Mouse (Mus musculus) left cerebral cortex, adult 18-20 months (tissue): ENCODE data around the gene Taf4. TPM values are rescaled to one million over a fixed set of nuclear protein-coding genes. Genes with fewer than 3 reads are reported as not detected.

Experiments used
- DNase-seq, 2 experiments: peaks; one replicate each; pipeline ENCODE4 v3.0.0; 2021 to 2022; ENCODE audit warnings: low spot score in 2 of 2, mixed read lengths in 1 of 2
- total RNA-seq, 2 experiments: library from RNA; stranded (reverse); gene quantifications; 2 replicates each; pipeline ENCODE4 v1.2.3; 2021

Gene Taf4
- total RNA-seq, 2 experiments from 2014 or later, result 20.5 to 21.6 TPM

- no peak for DNase-seq
Observed at GRCm38 (mm10) chr2:179945051-179945450, 31.4 kb downstream of the Taf4 start.

GRCm38 (mm10) chr2:179941696-179942095 is 34.8 kb downstream of the Taf4 start:
- DNase-seq, result no peak

GRCm38 (mm10) chr2:179937091-179937490 is 39.4 kb downstream of the Taf4 start:
- no peak for DNase-seq

DNA sequence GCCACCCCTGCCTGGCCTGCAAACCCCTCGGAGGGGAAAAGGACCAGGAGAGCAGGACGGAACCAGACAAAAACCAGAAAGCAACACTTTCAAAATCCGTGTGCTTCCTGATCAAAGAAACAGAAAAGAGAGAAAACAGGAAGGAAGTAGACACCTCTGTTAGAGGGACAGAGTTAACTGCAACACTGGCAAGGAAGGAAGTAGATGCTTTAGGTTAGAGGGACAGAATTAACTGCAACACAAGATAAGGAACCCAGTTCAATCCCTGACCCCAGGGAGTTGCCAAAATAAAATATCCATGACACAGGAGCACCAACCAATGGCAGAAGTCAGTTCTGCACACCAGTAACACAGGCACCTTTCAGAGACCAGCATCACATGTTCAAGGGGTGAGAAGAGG is 42.3 kb downstream of the Taf4 start:
- no peak for DNase-seq

- DNase-seq, result peak; percentile 19 to 31
Observed at GRCm38 (mm10) chr2:179931741-179932140, 44.7 kb downstream of the Taf4 start.

GRCm38 (mm10) chr2:179929166-179929565 is 47.3 kb downstream of the Taf4 start:
- DNase-seq, result no peak

DNA sequence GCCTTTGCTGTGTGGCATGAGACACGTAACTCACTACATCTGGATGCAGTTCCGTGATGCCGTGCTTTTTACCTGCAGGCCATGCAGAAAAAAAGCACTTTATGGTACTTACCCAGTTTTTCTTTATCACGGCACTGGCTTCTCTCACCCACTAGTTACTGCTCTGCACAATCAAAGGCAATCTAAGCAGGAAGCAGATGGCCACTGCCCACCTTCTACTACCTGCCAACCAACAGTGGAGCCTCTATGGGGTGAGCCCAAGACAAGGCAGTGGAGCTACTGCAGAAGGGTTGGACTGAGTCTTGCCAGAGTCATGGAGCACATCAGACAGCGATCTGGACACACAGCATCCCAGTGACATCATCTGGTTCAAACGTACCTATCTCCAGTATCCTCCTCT is 52.4 kb downstream of the Taf4 start:
- DNase-seq, result peak; percentile 32 to 34

GRCm38 (mm10) chr2:179921021-179921653 is 55.3 kb downstream of the Taf4 start:
- no peak for DNase-seq

GRCm38 (mm10) chr2:179920042-179920441 is 56.4 kb downstream of the Taf4 start:
- no peak for DNase-seq

GRCm38 (mm10) chr2:179916877-179917673 is 59.4 kb downstream of the Taf4 start:
- peak; percentile 67 to 71 for DNase-seq

DNA sequence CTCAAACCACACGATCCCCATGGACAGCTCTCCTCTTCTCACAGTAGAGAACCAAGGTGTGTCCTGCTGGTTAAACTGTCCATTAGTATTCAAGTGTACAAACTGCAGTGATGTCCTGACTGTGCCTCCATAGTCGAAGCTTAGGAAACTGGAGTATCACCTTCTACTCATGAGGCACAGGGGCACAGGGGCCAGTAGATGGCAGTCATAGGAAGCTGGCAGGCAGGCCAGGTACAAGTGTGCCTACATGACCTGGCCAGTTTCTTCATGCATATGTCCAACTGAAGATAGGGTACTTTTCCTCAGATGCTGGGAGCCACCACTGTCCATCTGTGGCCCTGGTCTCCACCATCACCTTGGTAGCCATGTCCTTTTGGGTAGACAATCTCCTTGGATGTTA is 62.2 kb downstream of the Taf4 start:
- DNase-seq, result no peak

DNA sequence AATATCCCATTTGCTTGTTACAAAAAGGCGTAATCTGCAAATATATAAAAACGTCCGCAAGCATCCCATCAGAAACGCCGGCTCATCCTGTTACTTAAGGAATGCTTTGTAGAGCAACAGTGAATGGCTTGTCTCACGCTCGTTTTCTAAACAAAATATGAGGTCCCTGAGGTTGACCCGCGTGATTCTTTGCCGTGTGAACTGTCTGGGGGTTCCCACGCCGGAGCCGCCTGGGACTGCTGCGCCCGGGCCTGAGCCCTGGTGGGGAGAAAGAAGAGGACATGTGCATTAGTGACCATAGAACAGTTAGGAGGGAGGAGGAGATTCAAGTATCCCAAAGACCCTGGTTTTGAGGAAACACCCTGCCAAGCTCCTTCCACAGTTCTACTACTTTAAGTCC is 63.1 kb downstream of the Taf4 start:
- no peak for DNase-seq

- no peak for DNase-seq
Observed at GRCm38 (mm10) chr2:179912911-179913310, 63.5 kb downstream of the Taf4 start.

DNA sequence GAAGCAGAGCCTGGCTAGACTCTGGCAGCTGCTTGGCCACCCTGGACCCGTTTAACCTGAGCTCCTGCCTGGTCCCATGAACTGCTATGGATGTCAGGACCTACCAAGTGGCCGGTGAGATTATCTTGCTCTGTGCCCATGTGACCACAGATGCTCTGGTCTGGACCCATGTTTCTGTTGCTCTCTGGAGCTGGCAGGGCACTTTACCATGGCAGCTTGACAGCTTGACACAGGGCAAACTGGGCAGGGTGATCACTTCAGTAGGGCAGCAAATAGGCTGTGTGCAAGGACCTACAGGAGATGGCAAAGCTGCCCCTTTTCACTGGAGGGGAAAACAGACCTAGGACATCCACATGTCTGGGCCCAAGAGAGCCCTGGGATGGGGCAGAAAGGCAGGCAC is 79.5 kb downstream of the Taf4 start:
- DNase-seq, result no peak

DNA sequence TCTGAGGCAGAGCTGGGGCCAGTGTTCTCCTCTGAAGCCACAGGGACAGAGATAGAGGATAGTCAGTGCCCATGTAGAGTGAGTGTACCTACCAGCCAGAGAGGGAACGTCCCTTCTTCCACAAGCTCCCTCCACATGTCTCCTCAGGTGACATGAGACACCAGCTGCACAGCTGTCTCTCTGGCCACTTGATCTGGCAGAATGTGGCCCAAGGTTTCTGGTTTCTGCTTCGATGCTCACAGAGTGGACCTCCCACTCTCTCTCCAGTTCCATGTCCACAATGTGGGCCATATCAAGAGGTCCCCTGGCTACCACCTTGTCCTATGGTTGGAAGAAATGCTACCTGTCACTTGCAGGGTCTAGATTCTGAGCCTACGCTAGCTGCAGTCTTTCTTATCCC is 85.4 kb downstream of the Taf4 start:
- no peak for DNase-seq

DNA sequence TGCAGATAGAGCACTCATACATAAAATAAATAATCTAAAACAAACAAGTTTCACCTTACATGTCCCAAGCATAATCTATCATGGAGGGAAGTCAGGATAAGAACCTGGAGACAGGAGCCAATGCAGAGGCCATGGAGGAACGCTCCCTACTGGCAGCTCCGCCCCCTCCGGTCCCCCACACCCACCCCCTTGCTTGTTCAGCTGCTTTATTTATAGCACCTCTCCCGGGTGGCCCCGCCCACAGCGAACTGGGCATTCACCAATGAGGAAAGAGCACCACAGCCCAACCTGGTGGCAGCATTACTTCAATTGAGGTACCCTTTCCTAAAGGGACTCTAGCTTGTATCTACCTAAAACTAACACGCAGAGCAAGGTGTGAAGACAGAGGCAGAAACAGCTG is 91.9 kb downstream of the Taf4 start:
- no peak for DNase-seq

GRCm38 (mm10) chr2:179877551-179878215 is 98.8 kb downstream of the Taf4 start:
- peak; percentile 33 to 76 for DNase-seq

- DNase-seq, result peak; percentile 65 to 80
Observed at GRCm38 (mm10) chr2:179875147-179875546, 101.3 kb downstream of the Taf4 start.

DNA sequence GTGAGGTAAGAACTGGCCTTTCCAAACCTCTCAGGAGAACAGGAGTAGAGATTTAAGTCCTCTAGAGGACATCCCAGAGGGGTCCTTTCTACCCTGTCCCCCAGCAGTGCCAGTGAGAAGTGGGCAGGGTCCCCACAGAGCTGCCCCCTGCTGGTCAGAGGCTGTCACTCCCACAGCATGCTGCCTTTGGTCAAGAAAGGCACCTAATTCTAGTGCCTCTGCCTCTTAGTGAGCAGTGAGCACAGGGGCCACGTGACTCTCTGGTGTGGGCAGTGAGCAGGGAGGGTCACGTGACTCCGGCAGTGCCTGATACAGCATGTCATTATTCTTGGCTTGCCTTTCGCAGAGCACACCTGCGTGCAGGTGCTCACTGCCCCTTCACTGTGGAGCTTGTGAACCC is 103.1 kb downstream of the Taf4 start:
- DNase-seq, result peak in 1 of 2 experiments; percentile 15

DNA sequence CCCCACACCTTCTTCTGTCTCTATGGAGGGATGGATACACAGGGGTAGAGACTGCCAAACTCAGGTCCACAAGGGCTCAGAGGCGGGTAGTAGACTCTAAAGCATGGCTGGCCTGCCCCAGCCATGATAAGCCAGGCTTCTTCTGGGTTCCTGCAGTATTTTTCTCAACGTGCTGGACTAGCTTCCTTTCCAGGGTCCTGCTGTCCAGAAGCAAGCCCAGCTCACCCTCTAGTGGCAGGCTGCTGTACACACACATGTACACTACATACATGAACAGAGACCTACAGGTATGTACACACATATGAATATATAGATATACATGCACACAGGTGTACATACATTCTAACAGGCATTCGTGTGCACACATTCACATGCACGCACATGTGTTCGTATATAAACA is 103.7 kb downstream of the Taf4 start:
- DNase-seq, result peak; percentile 27 to 35

GRCm38 (mm10) chr2:179869871-179870270 is 106.6 kb downstream of the Taf4 start:
- DNase-seq, result peak in 1 of 2 experiments; percentile 26

- no peak for DNase-seq
Observed at GRCm38 (mm10) chr2:179867669-179868068, 108.8 kb downstream of the Taf4 start.
